Mouse (Mus musculus) CH12.LX (cell line): ENCODE data around the gene Col27a1. TPM values are rescaled to one million over a fixed set of nuclear protein-coding genes. Genes with fewer than 3 reads are reported as not detected.

Experiments used
- DNase-seq: peaks from one replicate; pipeline ENCODE4 v3.0.0-alpha.2; 2013; ENCODE audit errors: extremely low read depth
- H3K27ac ChIP-seq: 2 replicates; pipeline ENCODE4 v1.5.1; 2012; ENCODE audit warnings: low read depth, mild to moderate bottlenecking, control low read depth, moderate library complexity; ENCODE audit not compliant: insufficient read depth
- H3K27me3 ChIP-seq: replicated peaks from 2 replicates; pipeline ENCODE3; 2012; ENCODE audit warnings: inconsistent platforms
- H3K36me3 ChIP-seq, 2 experiments: replicated peaks in 1 of 2; 2 replicates each; pipeline versions ENCODE3 to v1.6.1; 2012; ENCODE audit warnings: inconsistent platforms in 1 of 2, low read length in 1 of 2, mild to moderate bottlenecking in 1 of 2, mixed read lengths in 1 of 2, moderate library complexity in 1 of 2; ENCODE audit not compliant: control insufficient read depth in 1 of 2, insufficient read depth in 1 of 2
- H3K4me1 ChIP-seq, 2 experiments: 2 replicates each; pipeline ENCODE4 v1.6.1; 2012; ENCODE audit warnings: inconsistent platforms in 1 of 2, moderate library complexity in 1 of 2; ENCODE audit not compliant: insufficient read depth in 2 of 2, control insufficient read depth in 1 of 2
- H3K4me2 ChIP-seq: 2 replicates; pipeline ENCODE4 v1.6.1; 2012; ENCODE audit warnings: low read depth, mild to moderate bottlenecking, control low read depth; ENCODE audit not compliant: poor library complexity, insufficient read depth, severe bottlenecking
- H3K4me3 ChIP-seq, 3 experiments: fragments of 150-350 bp in 1 of 3; sonication (generic) in 1 of 3; replicated peaks in 1 of 3; 2 replicates each; pipeline versions ENCODE3 to v1.5.1; 2011 to 2012; ENCODE audit warnings: low read depth in 2 of 3, low read length in 2 of 3, mild to moderate bottlenecking in 2 of 3, moderate library complexity in 2 of 3, control low read depth in 1 of 3, improper control_type of control experiment in 1 of 3, inconsistent platforms in 1 of 3, mixed read lengths in 1 of 3; ENCODE audit not compliant: poor library complexity in 1 of 3
- H3K79me2 ChIP-seq: replicated peaks from 2 replicates; pipeline ENCODE4 v1.6.1; 2012; ENCODE audit warnings: mild to moderate bottlenecking, moderate library complexity; ENCODE audit not compliant: control insufficient read depth, poor library complexity, insufficient read depth, severe bottlenecking; ENCODE audit errors: extremely low read depth
- H3K9ac ChIP-seq: 2 replicates; pipeline ENCODE4 v1.6.1; 2012; ENCODE audit warnings: low read depth, mild to moderate bottlenecking, control low read depth, moderate library complexity; ENCODE audit not compliant: insufficient read depth
- H3K9me3 ChIP-seq: replicated peaks from 2 replicates; pipeline ENCODE3; 2012; ENCODE audit warnings: low read length, inconsistent platforms, mixed read lengths
- BHLHE40 ChIP-seq: IDR thresholded peaks from 2 replicates; pipeline ENCODE4 v1.6.1; 2011; ENCODE audit warnings: mild to moderate bottlenecking, low read depth, low read length, improper control_type of control experiment
- CHD1 ChIP-seq: IDR thresholded peaks from 2 replicates; pipeline ENCODE4 v1.6.1; 2012; ENCODE audit warnings: low read depth, low read length, improper control_type of control experiment, inconsistent platforms
- CTCF ChIP-seq, 2 experiments: IDR thresholded peaks in 1 of 2; conservative IDR thresholded peaks in 1 of 2; 2 replicates each; pipeline ENCODE4 v1.5.1; 2011 to 2012; ENCODE audit warnings: low read depth in 2 of 2, low read length in 2 of 2, improper control_type of control experiment in 1 of 2, inconsistent platforms in 1 of 2, mild to moderate bottlenecking in 1 of 2, moderate library complexity in 1 of 2
- ELF1 ChIP-seq: IDR thresholded peaks from 2 replicates; pipeline ENCODE4 v1.6.1; 2014; ENCODE audit warnings: low read depth, mild to moderate bottlenecking, inconsistent platforms, low read length, improper control_type of control experiment
- GABPA ChIP-seq: IDR thresholded peaks from 2 replicates; pipeline ENCODE4 v1.6.1; 2012; ENCODE audit warnings: low read depth, low read length, improper control_type of control experiment, inconsistent platforms; ENCODE audit not compliant: insufficient replicate concordance
- KAT2A ChIP-seq: IDR thresholded peaks from 2 replicates; pipeline ENCODE4 v1.6.1; 2012; ENCODE audit warnings: low read length, improper control_type of control experiment, inconsistent platforms; ENCODE audit not compliant: insufficient replicate concordance
- MAX ChIP-seq: IDR thresholded peaks from 2 replicates; pipeline ENCODE4 v1.6.1; 2011; ENCODE audit warnings: low read length, improper control_type of control experiment
- MAZ ChIP-seq: IDR thresholded peaks from 2 replicates; pipeline ENCODE4 v1.6.1; 2012; ENCODE audit warnings: low read depth, mild to moderate bottlenecking, inconsistent platforms, low read length, improper control_type of control experiment, moderate library complexity
- MXI1 ChIP-seq: IDR thresholded peaks from 2 replicates; pipeline ENCODE4 v1.6.1; 2011; ENCODE audit warnings: mild to moderate bottlenecking, low read depth, low read length, improper control_type of control experiment
- NRF1 ChIP-seq: IDR thresholded peaks from 2 replicates; pipeline ENCODE4 v1.6.1; 2014; ENCODE audit warnings: low read depth, mild to moderate bottlenecking, inconsistent platforms, low read length, improper control_type of control experiment, moderate library complexity
- POLR2A ChIP-seq: IDR thresholded peaks from 2 replicates; pipeline ENCODE4 v1.6.1; 2011; ENCODE audit warnings: low read depth, mild to moderate bottlenecking, improper control_type of control experiment, low read length
- RAD21 ChIP-seq: IDR thresholded peaks from 2 replicates; pipeline ENCODE4 v1.6.1; 2011; ENCODE audit warnings: low read depth, mild to moderate bottlenecking, low read length, improper control_type of control experiment, moderate library complexity
- SMC3 ChIP-seq: IDR thresholded peaks from 2 replicates; pipeline ENCODE4 v1.6.1; 2011; ENCODE audit warnings: low read depth, low read length, improper control_type of control experiment
- TCF12 ChIP-seq: IDR thresholded peaks from 2 replicates; pipeline ENCODE4 v1.6.1; 2014; ENCODE audit warnings: low read depth, mild to moderate bottlenecking, inconsistent platforms, low read length, improper control_type of control experiment
- USF1 ChIP-seq: IDR thresholded peaks from 2 replicates; pipeline ENCODE4 v1.6.1; 2014; ENCODE audit warnings: low read depth, mild to moderate bottlenecking, inconsistent platforms, low read length, improper control_type of control experiment
- USF2 ChIP-seq: conservative IDR thresholded peaks from 2 replicates; pipeline ENCODE4 v1.6.1; 2011; ENCODE audit warnings: low read depth, low read length, improper control_type of control experiment
- ZKSCAN1 ChIP-seq: IDR thresholded peaks from 2 replicates; pipeline ENCODE4 v1.6.1; 2012; ENCODE audit warnings: low read depth, inconsistent platforms, low read length, improper control_type of control experiment, borderline replicate concordance
- ZMIZ1 ChIP-seq: IDR thresholded peaks from 2 replicates; pipeline ENCODE4 v1.6.1; 2012; ENCODE audit warnings: low read depth, mild to moderate bottlenecking, inconsistent platforms, low read length, improper control_type of control experiment
- ZNF384 ChIP-seq: IDR thresholded peaks from 2 replicates; pipeline ENCODE4 v1.6.1; 2012; ENCODE audit warnings: low read depth, low read length, improper control_type of control experiment, inconsistent platforms
- dilution Hi-C: fragments of 300-500 bp; cut with MboI; formaldehyde crosslinking; loops from 2 replicates; pipeline ENCODE4 v1.14.3; 2020; ENCODE audit warnings: low sequenced_read_pairs; ENCODE audit not compliant: extremely low pct_unique_long_range_greater_than_20kb, extremely low pct_ligation_motif_present
- in situ Hi-C: fragments of 300-500 bp; cut with MboI; formaldehyde crosslinking; loops from 3 replicates; pipeline ENCODE4 v1.14.3; 2019; ENCODE audit warnings: low sequenced_read_pairs, low pct_ligation_motif_present, low pct_unique_long_range_greater_than_20kb, mixed read lengths
- polyA plus RNA-seq: library from polyadenylated mRNA; unstranded; fragments of >175 nt; gene quantifications from 2 replicates; pipeline ENCODE4 v1.2.1, GENCODE M21; 2012; ENCODE audit warnings: low read depth; ENCODE audit not compliant: insufficient read length
- total RNA-seq, 2 experiments: library from RNA; depleted of rRNA; stranded (reverse); fragments of 300-350 nt in 1 of 2; fragments of >200 nt in 1 of 2; gene quantifications; 2 replicates each; pipeline ENCODE4 v1.2.3; 2012 to 2014

Gene Col27a1
- total and polyA plus RNA-seq, 3 experiments, result 0.04 to 0.05 TPM; not detected in 1

DNA sequence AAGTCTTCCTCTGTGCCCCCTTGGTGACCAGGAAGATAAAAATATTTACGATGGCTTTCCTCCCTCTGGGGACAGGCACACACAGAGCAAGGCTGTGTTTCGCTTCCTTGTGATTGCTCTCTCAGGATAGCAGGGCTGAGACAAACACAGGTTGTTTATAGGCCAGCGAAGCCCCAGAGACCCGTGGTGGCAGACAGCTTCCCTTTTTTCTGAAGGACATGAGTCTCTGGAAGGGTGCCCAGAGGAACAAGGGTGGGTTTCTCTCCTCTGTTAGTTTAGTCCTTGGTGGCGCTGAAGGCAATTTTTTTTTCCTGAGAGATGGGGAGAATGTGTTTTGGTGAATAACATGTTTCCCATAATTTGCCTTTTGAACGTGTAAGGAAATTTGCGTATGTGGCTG lies 8.2 kb upstream of the Col27a1 start:
- DNase-seq, result no peak
- in situ Hi-C loops (loop anchor here (5.0 to 25.0 kb wide), 2 partner anchors 67 to 357 kb away; partner anchors contain the start of gene Tmem268), dilution Hi-C loops (no loop called here)
- H3K4me3 ChIP-seq, result no peak overlapping the region
- no peak for TF ChIP-seq NRF1
- no peak for TF ChIP-seq ZMIZ1
- no peak for TF ChIP-seq USF2
- no peak for TF ChIP-seq TCF12
- no peak for TF ChIP-seq MAX
- no peak for TF ChIP-seq KAT2A
- TF ChIP-seq ELF1, result no peak
- no peaks in the 10 kb centered on the region for H3K79me2 ChIP-seq
- peaks cover 57% of the 10 kb centered on the region for H3K27me3 ChIP-seq
- peaks cover 2 to 16% of the 10 kb centered on the region in 2 experiments; a peak in 2 of 4 replicates for H3K4me1 ChIP-seq
- no peak overlapping the region for H3K27ac ChIP-seq
- H3K9me3 ChIP-seq, result no peaks in the 10 kb centered on the region
- no peak overlapping the region for H3K4me2 ChIP-seq
- no peaks in the 10 kb centered on the region for H3K36me3 ChIP-seq
- no peak overlapping the region for H3K9ac ChIP-seq

DNA sequence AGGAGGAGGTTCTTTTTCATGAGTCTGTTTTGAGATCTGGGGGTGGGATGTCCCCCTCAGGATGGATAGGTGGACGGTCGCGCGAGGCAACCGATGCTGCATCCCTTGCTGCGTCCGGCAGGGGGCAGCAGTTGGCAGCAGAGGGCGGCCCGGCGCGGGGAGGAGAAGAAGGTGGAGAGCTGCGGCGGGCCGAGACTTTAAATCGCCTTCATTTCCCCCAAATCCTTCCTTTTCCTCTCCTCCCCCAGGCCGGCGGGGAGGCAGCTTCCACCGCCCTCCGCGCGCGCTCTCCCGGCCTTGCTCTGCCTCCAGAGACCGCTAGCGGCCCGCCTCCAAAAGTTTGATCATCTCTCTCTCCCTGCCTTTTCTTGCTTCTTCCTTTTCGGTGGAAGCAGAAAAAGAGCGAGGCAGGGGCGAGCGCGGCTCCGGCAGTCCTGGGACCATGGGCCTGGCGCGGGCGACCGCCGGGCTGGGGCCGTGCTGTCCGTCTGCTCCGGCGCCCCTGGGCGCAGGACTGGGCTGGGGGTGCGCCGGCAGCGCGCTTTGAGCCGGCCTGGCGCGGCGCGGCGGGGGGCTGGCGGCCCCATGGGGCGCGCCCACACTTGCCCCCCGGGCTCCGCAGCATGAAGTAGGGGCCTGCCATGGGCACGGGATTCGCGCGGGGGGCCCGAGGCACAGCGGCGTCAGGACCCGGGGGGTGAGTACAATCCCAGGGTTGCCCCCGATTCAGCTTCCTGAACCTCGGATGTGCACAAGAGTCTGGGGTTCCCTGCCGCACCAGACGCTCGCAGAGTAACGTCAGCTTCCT lies 1.6 kb downstream of the Col27a1 start:
- peaks cover 5% of the 10 kb centered on the region for H3K9me3 ChIP-seq
- TF ChIP-seq MAX, result no peak
- TF ChIP-seq CHD1, result no peak
- no peak for TF ChIP-seq ELF1
- no peak for TF ChIP-seq BHLHE40
- TF ChIP-seq RAD21, result peak; percentile 61
- TF ChIP-seq TCF12, result peak; percentile 41; the same call in 1 of the 2 replicates
- TF ChIP-seq SMC3, result peak; percentile 81
- TF ChIP-seq ZKSCAN1, result no peak
- TF ChIP-seq ZNF384, result no peak
- TF ChIP-seq POLR2A, result no peak
- TF ChIP-seq MXI1, result no peak
- 0 out of 2 replicates have a peak, but pooled peaks have one; percentile 33 for TF ChIP-seq MAZ
- peak; percentile 23 to 85; a peak in 3 of 4 replicates for TF ChIP-seq CTCF (conservative IDR thresholded peaks at IDR 0.05 in 1 of 2, IDR thresholded peaks at IDR 0.05 in 1 of 2; ENCODE audit: low read depth in 2 of 2, low read length in 2 of 2)
- no peak for TF ChIP-seq GABPA
- TF ChIP-seq USF1, result no peak
- peak overlapping the region; percentile 93 for H3K4me2 ChIP-seq
- dilution Hi-C loops (no loop called here), in situ Hi-C loops (loop anchor here (5.0 to 25.0 kb wide), 2 partner anchors 97 to 347 kb away; partner anchors contain the start of gene Tmem268)
- H3K4me1 ChIP-seq, result 0 out of 4 replicates have a peak, but pooled peaks cover 0 to 3% of the 10 kb centered on the region in 2 experiments
- peak overlapping the region in 2 of 3 experiments; percentile 28 to 51 for H3K4me3 ChIP-seq
- DNase-seq, result peak; percentile 29
- peaks cover 96% of the 10 kb centered on the region for H3K27me3 ChIP-seq
- H3K36me3 ChIP-seq, result no peaks in the 10 kb centered on the region
- H3K9ac ChIP-seq, result peak overlapping the region; percentile 29; the same call in 1 of the 2 replicates
- no peak overlapping the region for H3K27ac ChIP-seq
- H3K79me2 ChIP-seq, result no peaks in the 10 kb centered on the region
